Mouse (Mus musculus) hindbrain, embryonic 12.5 days (tissue): ENCODE data around the gene Adamtsl1. TPM values are rescaled to one million over a fixed set of nuclear protein-coding genes. Genes with fewer than 3 reads are reported as not detected.

Source experiments
- ATAC-seq: fragments of 200-750 bp; cut with Nextera tagmentation; 2 replicates; pipeline ENCODE4 v1.8.0; 2017; ENCODE audit warnings: moderate TSS enrichment; ENCODE audit not compliant: low FRiP score
- H3K27ac ChIP-seq: fragments of 300-500 bp; sonication (generic); 2 replicates; pipeline ENCODE4 v1.5.1; 2016; ENCODE audit warnings: mild to moderate bottlenecking
- H3K27me3 ChIP-seq: fragments of 300-500 bp; sonication (generic); 2 replicates; pipeline ENCODE4 v1.6.1; 2016; ENCODE audit warnings: mild to moderate bottlenecking
- H3K36me3 ChIP-seq: fragments of 300-500 bp; sonication (generic); 2 replicates; pipeline ENCODE4 v1.6.1; 2016; ENCODE audit warnings: mild to moderate bottlenecking
- H3K4me1 ChIP-seq: fragments of 300-500 bp; sonication (generic); 2 replicates; pipeline ENCODE4 v1.6.1; 2016
- H3K4me2 ChIP-seq: fragments of 300-500 bp; sonication (generic); replicated peaks from 2 replicates; pipeline ENCODE4 v1.6.1; 2016; ENCODE audit warnings: mild to moderate bottlenecking
- H3K4me3 ChIP-seq: fragments of 300-500 bp; sonication (generic); 2 replicates; pipeline ENCODE4 v1.5.1; 2016; ENCODE audit warnings: mild to moderate bottlenecking
- H3K9ac ChIP-seq: fragments of 300-500 bp; sonication (generic); 2 replicates; pipeline ENCODE4 v1.6.1; 2016; ENCODE audit warnings: mild to moderate bottlenecking, moderate library complexity
- H3K9me3 ChIP-seq: fragments of 300-500 bp; sonication (generic); replicated peaks from 2 replicates; pipeline ENCODE4 v1.6.1; 2016; ENCODE audit warnings: mild to moderate bottlenecking
- WGBS: fragments of 180-500 bp; shearing (Covaris S2); methylation state at CpG from one replicate; pipeline ENCODE4 v1.1.7; 2016; 5-methylcytosine and 5-hydroxymethylcytosine counted together
- polyA plus RNA-seq: library from polyadenylated mRNA; unstranded; fragments of >200 nt; fragmentation: Nextera tagmentation; extraction: Ambion mirVana; gene quantifications from 2 replicates; pipeline ENCODE4 v1.2.1, GENCODE M21; 2016

Adamtsl1 gene
- polyA plus RNA-seq, 1 experiment from 2014 or later = 28.0 TPM

DNA sequence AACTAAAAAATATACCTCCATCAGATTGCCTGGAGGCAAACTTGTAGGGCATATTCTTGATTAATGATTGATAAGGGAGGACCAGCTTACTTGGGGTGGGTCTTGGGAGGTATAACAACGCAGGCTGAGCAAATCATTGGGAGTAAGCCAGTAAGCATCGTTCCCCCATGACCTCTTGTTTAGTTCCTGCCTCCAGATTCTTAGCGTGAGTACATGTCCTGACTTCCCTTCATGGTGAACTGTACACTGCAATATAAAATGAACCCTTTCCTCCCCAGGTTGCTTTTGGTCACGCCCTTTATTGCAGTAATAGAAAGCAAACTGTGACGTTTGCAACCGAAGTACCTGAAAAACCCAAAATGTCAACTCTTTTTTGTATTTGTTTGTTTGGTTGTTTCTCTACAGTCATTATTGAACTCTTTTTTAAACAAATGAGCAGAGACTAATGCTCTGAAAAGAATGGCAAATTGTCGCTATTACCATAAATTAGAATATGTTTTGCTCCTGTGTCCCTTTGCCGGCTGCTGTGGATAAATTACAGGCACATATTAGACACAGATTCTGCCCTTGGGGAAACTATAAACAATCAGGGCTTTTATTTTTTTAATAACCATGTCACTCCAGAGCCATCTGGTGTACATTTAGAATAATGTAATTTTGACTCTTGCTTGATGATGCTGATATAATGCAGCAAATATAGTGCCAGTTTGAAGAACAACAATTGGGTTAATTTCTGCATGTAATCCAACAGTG is 310.2 kb downstream of the Adamtsl1 start:
- no peaks in the 10 kb centered on the region; the same call in 1 of the 2 replicates for H3K4me1 ChIP-seq
- peak; percentile 77 for ATAC-seq
- no peak overlapping the region for H3K4me2 ChIP-seq
- peak overlapping the region; percentile 52; the same call in 1 of the 2 replicates for H3K27ac ChIP-seq
- no peaks in the 10 kb centered on the region for H3K9me3 ChIP-seq
- no peak overlapping the region for H3K4me3 ChIP-seq
- 50% methylated on average over 8 of the region's 8 CpGs for WGBS
- no peak overlapping the region for H3K9ac ChIP-seq
- no peaks in the 10 kb centered on the region for H3K27me3 ChIP-seq
- H3K36me3 ChIP-seq = no peaks in the 10 kb centered on the region

DNA sequence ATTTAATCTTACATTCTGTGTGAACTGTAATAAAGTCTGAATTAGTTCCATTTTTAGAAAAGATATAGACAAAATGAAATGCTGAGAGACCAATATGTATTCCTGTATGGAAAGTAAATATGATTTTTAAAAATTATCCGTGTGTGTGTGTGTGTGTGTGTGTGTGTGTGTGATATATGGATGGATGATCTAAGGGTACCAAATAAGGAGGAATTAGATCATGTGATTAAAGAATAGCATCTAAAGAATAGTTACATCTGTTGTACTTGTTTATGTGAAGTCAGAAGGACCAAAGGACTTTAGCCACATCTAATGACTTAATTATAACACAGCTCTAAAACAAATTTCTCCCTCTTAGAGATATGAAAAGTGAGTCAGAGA is 310.7 kb downstream of the Adamtsl1 start:
- H3K36me3 ChIP-seq = no peaks in the 10 kb centered on the region
- no peaks in the 10 kb centered on the region for H3K9me3 ChIP-seq
- WGBS = 66% methylated on average over 1 of the region's 1 CpGs
- H3K27ac ChIP-seq = no peak overlapping the region
- H3K9ac ChIP-seq = no peak overlapping the region
- no peaks in the 10 kb centered on the region; the same call in 1 of the 2 replicates for H3K4me1 ChIP-seq
- H3K4me3 ChIP-seq = no peak overlapping the region
- no peak overlapping the region for H3K4me2 ChIP-seq
- peak; percentile 46 for ATAC-seq
- H3K27me3 ChIP-seq = no peaks in the 10 kb centered on the region

DNA sequence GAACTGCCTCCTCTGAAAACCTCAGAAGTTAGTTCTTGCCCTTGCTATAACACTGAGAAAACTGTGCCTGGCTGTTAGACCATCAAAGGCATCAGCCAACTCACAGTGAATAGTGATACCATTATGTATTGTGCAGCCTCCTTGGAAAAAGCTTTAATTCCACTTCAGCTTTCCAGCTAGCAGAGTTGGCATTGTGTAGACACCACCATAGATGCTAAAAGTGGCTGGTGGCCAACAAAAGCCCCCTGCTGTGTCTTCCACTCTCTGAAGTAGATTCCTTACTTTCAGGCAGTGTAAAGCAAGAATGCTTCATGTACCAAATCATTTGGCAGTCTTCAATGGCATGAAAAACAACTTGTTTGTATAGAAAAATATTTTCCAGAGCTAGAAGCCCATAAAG is 323.1 kb downstream of the Adamtsl1 start:
- no peak overlapping the region for H3K9ac ChIP-seq
- H3K9me3 ChIP-seq = no peaks in the 10 kb centered on the region
- no peak overlapping the region for H3K27ac ChIP-seq
- H3K36me3 ChIP-seq = no peaks in the 10 kb centered on the region
- peaks cover 9% of the 10 kb centered on the region for H3K4me1 ChIP-seq
- H3K27me3 ChIP-seq = no peaks in the 10 kb centered on the region
- no peak overlapping the region for H3K4me2 ChIP-seq
- H3K4me3 ChIP-seq = no peak overlapping the region
- ATAC-seq = no peak

DNA sequence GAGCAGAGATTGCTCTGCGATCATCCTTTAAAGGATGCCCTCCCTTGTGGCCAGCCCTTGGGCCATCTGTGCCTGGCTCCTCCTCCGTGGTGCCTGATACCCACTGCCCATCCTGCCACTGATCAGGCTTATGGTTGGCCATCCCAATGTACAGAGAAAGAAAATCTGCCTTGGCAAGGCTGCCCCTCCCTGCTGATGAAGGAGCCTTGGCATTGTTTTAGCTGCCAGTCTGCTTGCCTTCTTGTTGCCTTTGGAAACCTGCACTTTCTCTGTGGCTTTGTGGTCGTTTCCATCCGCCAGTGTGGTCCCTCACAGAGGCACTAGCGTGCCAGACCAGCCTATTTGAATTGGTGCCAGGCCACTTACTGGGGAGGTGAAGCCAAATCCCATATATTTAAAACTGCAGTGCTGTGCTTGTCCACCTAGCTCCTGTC is 323.6 kb downstream of the Adamtsl1 start:
- 44% methylated on average over 5 of the region's 5 CpGs for WGBS
- 0 out of 2 replicates have a peak overlapping the region, but pooled peaks have one; percentile 18 for H3K27ac ChIP-seq
- no peak overlapping the region for H3K4me3 ChIP-seq
- no peaks in the 10 kb centered on the region for H3K9me3 ChIP-seq
- ATAC-seq = no peak
- H3K27me3 ChIP-seq = no peaks in the 10 kb centered on the region
- peaks cover 9% of the 10 kb centered on the region for H3K4me1 ChIP-seq
- no peak overlapping the region for H3K9ac ChIP-seq
- no peak overlapping the region for H3K4me2 ChIP-seq
- no peaks in the 10 kb centered on the region for H3K36me3 ChIP-seq

DNA sequence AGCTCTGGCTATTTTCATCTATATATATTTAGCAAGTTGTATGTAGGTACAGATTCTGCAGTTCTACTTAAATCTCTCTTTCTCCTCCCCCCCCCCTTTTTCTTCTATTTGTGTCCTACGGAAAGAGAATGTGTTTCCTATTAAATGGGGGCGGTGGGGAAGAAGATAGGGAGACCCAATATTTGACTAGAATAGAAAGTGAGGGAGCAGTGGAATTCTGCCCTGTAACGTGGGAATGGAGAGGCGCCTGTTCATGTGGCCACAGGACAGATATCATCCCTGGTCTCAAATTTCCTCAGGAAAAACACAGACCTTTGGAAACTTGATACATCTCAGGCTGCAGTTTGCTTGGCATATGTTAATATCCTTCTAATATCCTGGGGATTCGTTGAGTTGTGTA is 324.1 kb downstream of the Adamtsl1 start:
- WGBS = 64% methylated on average over 5 of the region's 5 CpGs
- ATAC-seq = no peak
- H3K9ac ChIP-seq = no peak overlapping the region
- H3K9me3 ChIP-seq = no peaks in the 10 kb centered on the region
- peaks cover 9% of the 10 kb centered on the region for H3K4me1 ChIP-seq
- H3K27ac ChIP-seq = no peak overlapping the region
- H3K27me3 ChIP-seq = no peaks in the 10 kb centered on the region
- H3K4me3 ChIP-seq = no peak overlapping the region
- H3K4me2 ChIP-seq = no peak overlapping the region
- no peaks in the 10 kb centered on the region for H3K36me3 ChIP-seq

DNA sequence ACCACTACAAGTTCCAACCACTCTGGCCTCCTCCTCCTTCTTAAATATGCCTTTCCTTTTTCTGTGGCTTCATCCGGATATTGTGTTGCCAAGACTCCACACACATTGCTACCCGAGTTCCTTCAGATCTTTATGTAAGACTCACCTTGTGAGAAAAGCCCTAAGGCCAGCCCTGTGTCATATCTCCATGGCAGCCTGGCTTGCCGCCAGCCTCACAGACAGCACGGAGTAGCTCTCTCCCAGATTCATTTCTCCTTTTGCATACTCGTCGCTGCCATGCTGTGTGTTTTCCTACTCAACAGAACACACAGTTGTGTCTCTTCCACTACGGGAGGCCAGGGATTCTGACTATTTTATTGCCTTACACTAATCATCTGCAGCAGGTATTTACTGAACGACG is 328.1 kb downstream of the Adamtsl1 start:
- H3K4me1 ChIP-seq = peaks cover 7% of the 10 kb centered on the region
- no peak for ATAC-seq
- H3K27ac ChIP-seq = no peak overlapping the region
- no peaks in the 10 kb centered on the region for H3K9me3 ChIP-seq
- WGBS = 60% methylated on average over 9 of the region's 9 CpGs
- H3K9ac ChIP-seq = no peak overlapping the region
- H3K27me3 ChIP-seq = no peaks in the 10 kb centered on the region
- no peak overlapping the region for H3K4me3 ChIP-seq
- no peaks in the 10 kb centered on the region for H3K36me3 ChIP-seq
- no peak overlapping the region for H3K4me2 ChIP-seq

DNA sequence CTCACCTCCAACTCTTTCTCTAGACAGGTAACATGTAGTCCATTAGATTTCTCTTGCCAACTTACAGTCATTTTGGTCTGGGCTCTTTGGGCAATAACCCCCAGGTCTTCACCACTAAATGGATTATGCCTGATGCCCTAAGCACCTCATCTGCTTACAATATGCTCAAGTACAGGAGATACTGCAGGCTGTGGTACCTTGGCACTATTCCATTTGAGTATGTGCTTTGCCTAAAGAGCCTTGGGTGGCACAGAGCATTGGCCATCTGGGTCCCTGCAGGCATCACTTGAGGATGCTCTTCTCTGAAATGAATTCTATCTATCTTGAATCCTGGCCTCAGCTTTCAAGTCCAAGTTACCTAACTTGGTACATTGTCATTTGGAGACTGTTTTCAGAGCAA is 330.4 kb downstream of the Adamtsl1 start:
- Histone ChIP-seq H3K36me3 (no peaks in the 10 kb centered on the region), H3K4me2 (no peak overlapping the region), H3K9ac (no peak overlapping the region), H3K27ac (no peak overlapping the region), H3K4me3 (no peak overlapping the region), H3K9me3 (no peaks in the 10 kb centered on the region), H3K27me3 (no peaks in the 10 kb centered on the region), H3K4me1 (0 out of 2 replicates have a peak, but pooled peaks cover 2% of the 10 kb centered on the region)
- no peak for ATAC-seq

DNA sequence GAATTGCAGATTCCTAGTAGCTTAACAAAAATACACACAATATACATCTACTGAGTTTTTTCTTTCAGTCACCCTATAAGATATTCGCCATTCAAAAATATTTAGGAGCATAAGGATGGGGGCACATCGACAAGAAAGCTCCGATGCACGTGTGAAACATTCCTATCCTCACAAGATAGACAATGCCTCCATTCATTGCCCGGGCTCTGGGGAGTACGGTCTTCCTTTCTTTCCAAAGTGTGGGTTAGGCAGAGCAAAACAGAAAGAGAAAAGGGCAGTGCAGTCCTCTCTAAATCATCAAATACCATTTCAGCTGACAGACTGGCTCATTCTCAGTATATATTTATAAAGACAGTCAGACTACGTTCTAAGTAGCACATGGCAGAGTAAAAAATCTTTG is 332.0 kb downstream of the Adamtsl1 start:
- H3K27me3 ChIP-seq = no peaks in the 10 kb centered on the region
- no peak overlapping the region for H3K9ac ChIP-seq
- H3K9me3 ChIP-seq = no peaks in the 10 kb centered on the region
- no peak overlapping the region for H3K4me2 ChIP-seq
- no peak for ATAC-seq
- WGBS = 16% methylated on average over 7 of the region's 7 CpGs
- H3K4me1 ChIP-seq = 0 out of 2 replicates have a peak, but pooled peaks cover 2% of the 10 kb centered on the region
- no peak overlapping the region for H3K27ac ChIP-seq
- H3K4me3 ChIP-seq = no peak overlapping the region
- no peaks in the 10 kb centered on the region for H3K36me3 ChIP-seq

DNA sequence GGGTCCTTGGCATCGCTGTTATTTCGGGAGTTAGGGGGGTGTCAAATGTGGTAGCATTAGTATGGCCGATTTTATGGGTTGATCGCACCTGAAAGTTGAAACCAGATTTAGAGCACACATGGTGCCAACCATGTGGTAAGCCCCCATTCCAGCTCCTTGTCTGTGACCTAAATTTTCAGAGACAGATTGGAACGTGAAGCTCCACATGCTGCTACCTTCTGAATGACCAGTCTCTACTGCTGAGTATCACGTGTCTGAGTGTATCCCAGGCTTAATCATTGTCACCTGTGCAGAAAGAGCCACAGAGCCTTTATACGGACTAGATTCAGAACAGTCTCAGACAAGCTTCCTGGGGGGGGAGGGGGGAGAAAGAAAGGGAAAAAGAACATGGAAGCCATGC is 339.4 kb downstream of the Adamtsl1 start:
- Histone ChIP-seq H3K4me2 (no peak overlapping the region), H3K9ac (no peak overlapping the region), H3K27me3 (no peaks in the 10 kb centered on the region), H3K4me3 (no peak overlapping the region), H3K36me3 (no peaks in the 10 kb centered on the region), H3K27ac (no peak overlapping the region), H3K9me3 (no peaks in the 10 kb centered on the region), H3K4me1 (no peaks in the 10 kb centered on the region)
- no peak for ATAC-seq
- 77% methylated on average over 7 of the region's 7 CpGs for WGBS

DNA sequence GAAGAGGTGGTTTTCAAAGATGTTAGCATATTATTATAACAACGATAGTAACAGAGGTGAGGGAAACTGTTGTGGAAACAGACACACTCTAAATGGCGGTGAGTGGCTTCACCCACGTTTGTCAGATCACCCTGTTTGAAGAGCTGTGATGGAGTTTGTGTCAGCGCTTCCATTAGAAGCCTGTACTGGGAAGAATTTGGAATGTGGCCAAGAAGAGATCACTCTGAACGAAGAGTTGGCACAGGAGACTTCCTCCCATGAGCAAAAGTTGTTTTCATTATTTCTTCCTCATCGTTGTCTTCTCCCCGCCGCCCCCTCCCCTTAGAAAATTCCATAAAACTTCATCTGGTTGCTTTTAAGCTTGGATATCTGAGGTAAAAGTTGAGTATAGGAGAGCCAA is 340.5 kb downstream of the Adamtsl1 start:
- H3K4me3 ChIP-seq = no peak overlapping the region
- no peak overlapping the region for H3K27ac ChIP-seq
- no peak overlapping the region for H3K9ac ChIP-seq
- H3K4me1 ChIP-seq = no peaks in the 10 kb centered on the region
- H3K4me2 ChIP-seq = no peak overlapping the region
- H3K9me3 ChIP-seq = no peaks in the 10 kb centered on the region
- H3K36me3 ChIP-seq = no peaks in the 10 kb centered on the region
- ATAC-seq = no peak
- H3K27me3 ChIP-seq = no peaks in the 10 kb centered on the region
- 74% methylated on average over 8 of the region's 8 CpGs for WGBS

DNA sequence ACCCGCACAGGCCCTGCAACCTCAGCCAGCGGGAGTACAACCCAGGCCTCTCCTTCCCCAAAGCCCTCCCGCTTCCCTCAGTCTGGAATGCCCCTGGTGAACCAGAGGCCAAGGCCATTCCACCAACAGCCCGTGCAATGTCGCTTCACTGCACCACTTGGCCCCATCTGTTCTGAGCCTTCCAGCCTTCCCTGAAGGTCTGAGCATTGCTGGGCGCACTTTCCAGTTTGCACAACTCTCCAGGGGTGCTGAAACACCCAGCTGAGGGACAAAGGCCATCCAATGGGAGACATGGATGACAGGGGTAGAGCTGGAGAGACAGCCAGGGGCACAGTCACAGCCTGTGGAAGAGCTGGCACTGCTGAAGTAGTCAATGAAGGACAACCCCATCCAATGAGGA is 365.4 kb downstream of the Adamtsl1 start:
- no peak overlapping the region for H3K27ac ChIP-seq
- no peaks in the 10 kb centered on the region for H3K4me1 ChIP-seq
- no peak for ATAC-seq
- 71% methylated on average over 6 of the region's 6 CpGs for WGBS
- no peaks in the 10 kb centered on the region for H3K36me3 ChIP-seq
- no peak overlapping the region for H3K4me3 ChIP-seq
- H3K9me3 ChIP-seq = no peaks in the 10 kb centered on the region
- no peaks in the 10 kb centered on the region for H3K27me3 ChIP-seq
- H3K4me2 ChIP-seq = no peak overlapping the region
- H3K9ac ChIP-seq = no peak overlapping the region

DNA sequence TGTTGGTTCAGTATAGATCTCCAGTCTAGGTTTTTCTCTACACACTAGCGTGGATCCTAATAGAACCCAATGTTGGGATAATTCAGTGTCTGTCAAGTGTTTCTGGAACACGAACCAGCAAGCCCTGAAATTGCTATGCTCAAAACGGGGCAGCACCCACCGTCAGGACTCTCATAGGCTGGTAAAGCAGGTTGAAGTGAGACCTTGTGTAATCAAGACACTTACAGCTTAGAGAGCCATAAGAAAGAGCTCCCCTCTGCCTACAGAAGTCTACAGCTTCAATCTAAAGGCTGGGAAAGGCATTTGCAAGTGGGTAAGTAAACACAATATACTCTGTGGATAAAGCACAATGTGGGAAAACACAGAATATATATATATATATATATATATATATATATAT is 367.3 kb downstream of the Adamtsl1 start:
- H3K4me3 ChIP-seq = no peak overlapping the region
- no peaks in the 10 kb centered on the region for H3K9me3 ChIP-seq
- ATAC-seq = no peak
- H3K4me1 ChIP-seq = no peaks in the 10 kb centered on the region
- H3K27me3 ChIP-seq = no peaks in the 10 kb centered on the region
- no peak overlapping the region for H3K27ac ChIP-seq
- no peaks in the 10 kb centered on the region for H3K36me3 ChIP-seq
- no peak overlapping the region for H3K4me2 ChIP-seq
- 96% methylated on average over 4 of the region's 4 CpGs for WGBS
- no peak overlapping the region for H3K9ac ChIP-seq

DNA sequence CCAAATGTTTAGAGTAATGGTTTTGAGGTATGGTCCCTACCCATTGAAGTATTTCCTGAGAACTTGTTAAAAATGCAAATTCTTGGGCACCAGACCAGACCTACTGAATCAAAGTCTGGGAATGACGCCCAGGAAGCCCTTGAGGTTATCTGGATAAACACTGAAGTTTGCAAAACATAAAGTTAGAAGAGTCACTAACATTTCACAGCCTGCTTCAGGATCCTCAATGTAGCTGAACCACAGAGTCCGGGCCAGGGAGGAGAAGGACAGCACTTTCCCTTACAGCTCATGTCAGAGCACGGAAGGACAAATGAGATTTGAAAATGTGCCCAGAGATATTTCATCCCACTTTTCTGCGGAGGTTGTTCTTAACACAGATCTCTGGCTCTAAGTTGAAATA is 370.1 kb downstream of the Adamtsl1 start:
- Histone ChIP-seq H3K27ac (no peak overlapping the region), H3K4me3 (no peak overlapping the region), H3K4me1 (no peaks in the 10 kb centered on the region), H3K9me3 (no peaks in the 10 kb centered on the region), H3K27me3 (no peaks in the 10 kb centered on the region), H3K9ac (no peak overlapping the region), H3K36me3 (no peaks in the 10 kb centered on the region), H3K4me2 (no peak overlapping the region)
- no peak for ATAC-seq
- 91% methylated on average over 4 of the region's 4 CpGs for WGBS
